Mouse (Mus musculus) cerebellum, adult 2 months (tissue): Measurements from ENCODE around the gene Prm1.

ENCODE experiments used
- CTCF ChIP-seq: fragments of 200-500 bp; IDR thresholded peaks from 2 replicates; pipeline ENCODE4 v1.5.1; 2011; ENCODE audit warnings: low read depth, mild to moderate bottlenecking, control low read depth, low read length, moderate library complexity, borderline replicate concordance; ENCODE audit not compliant: insufficient read depth
- POLR2A ChIP-seq: fragments of 200-500 bp; IDR thresholded peaks from 2 replicates; pipeline ENCODE4 v1.6.1; 2011; ENCODE audit warnings: low read length, control low read depth, borderline replicate concordance; ENCODE audit not compliant: insufficient read depth

DNA sequence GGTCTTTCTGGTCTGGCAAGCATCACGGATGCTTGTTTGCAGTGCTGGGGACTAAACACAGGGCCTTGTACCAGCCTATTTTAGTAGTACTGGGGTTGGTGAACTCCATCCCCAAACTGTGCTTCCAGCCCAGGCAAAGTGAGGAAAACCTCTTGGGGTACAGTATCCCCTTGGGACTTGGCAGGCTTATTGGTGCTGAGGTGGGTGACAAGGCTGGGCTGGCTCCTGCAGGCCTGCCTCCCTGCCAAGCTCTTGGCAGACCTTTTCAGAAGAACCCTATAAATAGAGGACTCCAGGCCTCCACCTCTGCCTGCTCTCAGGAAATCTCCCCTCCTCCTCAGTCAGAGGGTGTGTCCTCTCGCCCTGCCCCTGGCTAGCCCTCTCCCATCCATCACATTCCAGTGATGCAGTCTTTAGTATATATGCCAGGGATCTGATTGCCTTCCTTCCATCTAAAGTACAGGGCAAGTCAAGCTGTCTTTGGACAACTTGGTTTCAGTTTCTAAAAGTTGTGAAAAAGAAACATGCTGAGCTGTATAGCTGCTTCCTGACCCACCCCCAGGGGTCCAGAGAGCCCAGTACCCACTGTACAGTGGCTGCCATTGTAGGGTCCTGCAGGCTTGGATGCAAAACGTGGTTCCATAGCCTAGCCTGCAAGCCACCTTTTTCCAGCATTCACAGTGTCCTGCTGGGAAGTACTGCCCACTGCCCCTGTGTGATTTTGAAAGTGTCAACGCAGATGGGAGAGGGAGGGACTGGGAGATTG lies 18.7 kb downstream of the Prm1 start:
- no peak for TF ChIP-seq CTCF
- TF ChIP-seq POLR2A: no peak
